Mouse (Mus musculus) cerebellum, adult 11 months (tissue): ENCODE data around the gene Il34.

Experiments
- DNase-seq: peaks from one replicate; pipeline ENCODE4 v3.0.0; 2022

Il34 gene

DNA sequence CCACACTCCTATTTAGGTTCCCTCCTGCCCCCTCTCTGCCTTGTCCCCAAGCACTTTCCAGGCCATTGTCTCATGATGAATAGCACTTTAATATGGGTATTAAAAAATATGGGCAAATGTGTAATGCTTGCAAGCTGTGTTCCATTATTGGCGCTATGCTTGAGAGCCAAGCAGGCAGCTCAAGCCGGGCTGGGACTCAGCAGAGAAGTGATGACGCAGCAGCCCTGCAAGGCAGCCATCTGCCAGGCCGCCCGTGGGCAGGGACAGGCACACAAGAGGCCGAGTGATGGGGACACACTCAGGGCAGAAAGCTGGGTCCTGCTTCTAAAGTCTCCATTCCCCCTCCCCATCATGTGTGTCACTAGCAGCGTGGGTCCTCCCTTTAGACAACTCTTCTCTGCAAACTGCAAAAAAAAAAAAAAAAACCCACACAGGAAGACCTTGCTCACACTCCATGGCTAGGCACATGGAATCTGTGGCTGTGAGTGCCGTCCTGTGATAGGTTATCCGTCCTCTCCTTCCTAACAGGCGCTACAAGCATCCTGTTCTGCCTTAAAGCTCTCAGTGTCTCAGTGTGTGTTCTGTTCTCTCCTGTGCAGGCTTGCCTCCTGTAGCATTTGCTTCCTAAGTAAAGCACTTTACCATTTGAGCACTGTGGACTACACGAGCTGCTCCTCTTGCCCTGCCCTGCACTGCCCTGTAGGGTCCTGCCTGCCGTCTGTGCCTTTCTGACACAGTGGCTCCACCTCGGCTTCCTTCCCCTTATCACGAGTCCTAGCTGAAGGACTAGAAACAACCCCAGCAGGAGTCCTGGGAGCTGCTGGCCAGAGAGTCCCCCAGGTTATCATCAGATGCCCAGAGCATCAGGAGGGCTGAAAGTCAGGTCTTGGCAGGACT lies 100.1 kb downstream of the Il34 start:
- peak; percentile 84 for DNase-seq

- DNase-seq: no peak
These were observed 101.6 kb downstream of the Il34 start for GRCm38 (mm10) chr8:110704103-110704502.

GRCm38 (mm10) chr8:110703460-110704061 lies 102.2 kb downstream of the Il34 start:
- DNase-seq: no peak

- no peak for DNase-seq
These were observed 102.9 kb downstream of the Il34 start for GRCm38 (mm10) chr8:110702636-110703459.

DNA sequence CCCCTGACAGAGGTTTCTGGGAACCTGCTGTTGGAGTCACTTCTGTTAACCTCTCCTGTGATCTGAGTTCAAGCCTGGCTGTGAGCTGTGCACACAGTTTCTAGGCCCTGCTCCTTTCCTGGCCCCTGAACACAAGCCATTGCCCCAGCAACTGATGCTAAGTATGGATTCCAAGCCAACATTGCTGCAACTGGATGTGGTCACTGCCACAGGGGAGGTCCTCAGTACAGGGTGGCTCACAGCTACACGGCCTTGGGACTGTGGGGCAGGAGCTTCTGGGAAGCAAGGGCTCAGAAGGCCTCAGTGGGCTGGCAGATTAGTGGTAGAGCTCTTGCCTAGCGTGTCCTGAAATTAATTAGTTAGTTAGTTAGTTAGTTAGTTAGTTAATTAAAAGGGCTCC lies 105.2 kb downstream of the Il34 start:
- no peak for DNase-seq

DNA sequence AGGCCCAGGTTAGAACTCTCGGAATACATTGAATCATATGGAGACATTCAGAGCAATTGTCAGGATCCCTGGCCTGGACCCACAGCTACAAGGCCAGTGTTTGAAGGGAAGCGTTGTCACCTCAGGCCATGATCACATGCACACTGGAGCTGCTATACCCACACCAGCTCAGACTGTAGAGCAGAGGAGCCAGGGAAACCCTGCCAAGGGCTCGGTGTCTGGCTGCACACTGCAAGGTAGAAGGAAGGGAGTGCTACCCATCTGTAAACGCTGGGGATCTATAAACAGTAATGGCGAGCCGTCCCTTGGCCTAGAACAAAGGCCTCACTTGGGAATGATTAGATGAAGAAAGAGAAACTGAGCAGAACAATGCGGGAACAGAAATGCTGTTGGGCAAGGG lies 106.2 kb downstream of the Il34 start:
- no peak for DNase-seq

DNA sequence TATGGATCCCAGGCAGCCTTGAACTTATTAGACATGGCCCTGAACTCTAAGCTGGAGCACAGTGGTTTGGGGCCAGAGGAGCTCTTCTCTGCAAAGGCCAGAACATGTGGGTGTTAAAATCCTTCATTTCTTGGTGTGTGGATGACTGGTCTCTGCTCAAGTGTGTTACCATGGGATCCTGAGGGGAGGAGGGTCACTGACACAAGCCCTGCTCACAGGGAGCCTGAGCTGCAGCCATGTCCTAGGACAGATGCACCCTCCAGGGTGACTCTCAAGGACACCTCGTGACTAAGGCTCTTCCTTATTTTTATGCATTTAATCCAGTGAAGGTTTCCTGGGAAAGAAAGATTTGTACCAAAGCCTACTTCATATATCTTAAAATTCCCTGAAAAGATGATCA lies 107.6 kb downstream of the Il34 start:
- DNase-seq: no peak

- DNase-seq: no peak
These were observed 108.2 kb downstream of the Il34 start for GRCm38 (mm10) chr8:110697571-110697970.

GRCm38 (mm10) chr8:110696051-110696450 lies 109.7 kb downstream of the Il34 start:
- no peak for DNase-seq

DNA sequence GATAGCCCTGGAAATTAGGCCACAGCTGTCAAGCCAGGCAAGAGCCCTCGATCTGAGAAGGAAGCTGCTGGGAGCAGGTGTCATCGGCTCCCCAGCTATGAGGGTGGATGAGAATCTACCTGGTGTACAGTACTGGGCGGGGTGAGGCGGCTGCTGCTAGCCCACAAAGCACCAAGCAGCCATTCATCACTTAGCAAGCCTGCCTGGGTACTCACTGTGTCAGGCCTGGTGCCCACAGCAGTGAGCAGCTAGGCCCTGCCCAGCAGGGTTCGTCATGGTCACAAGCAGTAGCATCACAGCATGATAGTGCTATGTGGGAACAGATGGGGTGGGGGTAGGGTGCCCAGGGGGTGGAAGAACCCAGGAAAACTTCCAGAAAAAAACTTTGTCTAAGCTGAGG lies 110.3 kb downstream of the Il34 start:
- peak; percentile 59 for DNase-seq

GRCm38 (mm10) chr8:110694826-110695225 lies 110.9 kb downstream of the Il34 start:
- DNase-seq: no peak

- no peak for DNase-seq
These were observed 111.5 kb downstream of the Il34 start for GRCm38 (mm10) chr8:110694226-110694625.
